Mouse (Mus musculus): Measurements from ENCODE around the gene Dynlt1a.
"Not testable (repeated sequence)": the region's sequence is repeated elsewhere in the genome, so short reads cannot be mapped to it uniquely, and the experiment has no call there.

Dynlt1a gene

DNA sequence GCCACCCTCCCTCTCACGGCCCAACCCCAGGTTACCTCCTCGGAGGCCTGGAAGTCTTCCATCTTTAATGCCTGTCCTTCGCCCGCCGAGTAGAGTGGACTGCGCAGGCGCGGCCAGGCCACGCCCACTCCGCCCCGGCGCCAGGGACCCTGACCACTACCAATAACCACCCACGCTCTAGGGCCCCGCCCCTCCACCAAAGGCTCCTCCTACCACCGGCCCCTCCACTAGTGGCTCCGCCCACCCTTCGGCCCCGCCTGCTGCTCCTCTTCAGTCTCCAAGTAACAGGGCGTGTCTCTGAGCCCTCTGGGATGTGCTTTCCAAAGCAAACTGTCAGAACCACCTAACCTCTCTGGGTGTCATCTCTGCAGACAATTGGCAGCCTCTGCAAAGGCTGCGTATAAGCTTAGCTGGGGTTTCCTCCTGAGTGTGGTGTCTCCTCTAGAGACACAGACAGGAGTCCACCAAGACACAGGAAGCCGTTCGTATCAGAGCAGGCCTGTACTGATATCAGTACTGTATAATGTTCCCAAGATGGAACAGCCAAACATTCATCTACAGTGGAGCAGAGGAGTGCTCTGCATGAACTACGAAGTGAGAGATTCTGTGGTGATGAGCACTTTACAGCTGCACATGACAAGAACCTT lies at the start of gene Dynlt1a:
Gene Dynlt1a, minus strand, starts transcription at position 162 of the 647 bp plus-strand sequence.
- DNase-seq = peak; percentile 96 to 98

DNA sequence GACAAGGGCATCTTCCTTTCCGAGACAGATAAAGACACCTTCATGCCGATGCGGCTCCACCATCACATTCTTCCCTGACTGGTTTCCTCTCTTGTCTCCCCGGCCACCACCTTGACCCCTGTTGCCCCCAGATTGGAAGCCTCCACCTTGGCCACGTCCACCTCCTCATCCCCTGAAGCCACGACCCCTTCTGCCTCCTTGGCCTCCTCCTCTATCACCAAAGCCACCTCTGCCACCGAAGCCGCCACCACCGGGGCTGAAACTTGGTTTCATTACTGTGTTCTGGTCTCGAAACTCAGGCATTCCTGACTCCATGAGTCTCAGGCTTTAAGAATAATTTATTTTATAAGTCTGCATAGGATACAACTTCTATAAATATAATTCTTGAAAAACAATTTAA lies 38.0 kb upstream of the Dynlt1a start:
- DNase-seq = peak; percentile 1 to 35

DNA sequence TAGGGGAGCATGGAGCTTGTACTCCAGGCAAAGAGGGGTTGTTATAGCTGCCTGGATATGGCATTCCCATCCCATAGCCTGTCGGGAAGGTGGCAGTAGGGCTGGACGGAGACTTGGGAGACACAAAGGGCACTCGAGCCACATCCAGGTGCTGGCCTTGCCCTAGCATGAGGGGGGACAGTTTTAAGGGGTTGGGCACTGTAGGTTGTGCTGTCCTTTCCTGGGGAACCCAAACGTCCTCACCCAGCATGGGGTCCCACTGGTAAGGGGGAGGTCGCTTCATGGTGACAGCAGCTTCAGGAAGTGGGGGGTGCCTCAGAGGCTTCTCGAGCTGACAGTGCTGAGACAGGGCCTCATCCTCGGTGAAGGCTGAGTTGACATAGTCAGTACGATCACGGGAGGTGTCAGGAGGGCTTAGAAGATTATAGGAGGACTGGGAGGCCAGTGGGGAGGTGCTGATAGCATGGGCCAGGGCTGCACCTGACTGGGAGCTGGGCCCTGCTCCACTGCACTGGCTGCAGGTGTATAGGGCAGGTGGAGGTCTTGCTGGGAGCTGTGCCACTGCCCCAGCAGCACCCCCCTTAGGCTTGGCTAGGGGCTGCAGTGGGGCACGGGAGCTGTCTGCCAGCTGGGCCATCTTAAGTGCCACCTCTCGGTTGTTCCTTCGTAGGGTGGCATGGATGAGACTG lies 25.4 kb upstream of the Dynlt1a start:
- DNase-seq = not testable (repeated sequence)

DNA sequence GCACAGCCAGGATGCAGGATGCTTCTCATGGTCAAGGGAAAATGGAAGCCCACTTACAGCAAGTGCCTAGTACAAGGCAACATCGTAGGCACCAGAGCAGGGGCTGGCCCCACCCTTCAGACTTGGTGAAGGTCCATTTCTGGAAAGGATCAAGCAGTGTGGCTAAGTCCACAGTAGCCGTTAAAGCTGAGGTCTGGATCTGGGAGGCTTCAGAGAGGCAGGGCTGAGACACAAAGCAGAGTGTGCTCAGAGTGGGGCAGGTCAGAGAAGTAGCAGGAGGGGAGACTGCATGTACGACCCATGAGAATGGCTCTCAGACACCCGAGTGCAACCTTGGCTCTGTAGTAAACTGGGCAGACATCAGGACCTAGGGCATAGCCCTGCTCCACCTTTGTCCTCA lies 11.7 kb upstream of the Dynlt1a start:
- not testable (repeated sequence) for DNase-seq

DNA sequence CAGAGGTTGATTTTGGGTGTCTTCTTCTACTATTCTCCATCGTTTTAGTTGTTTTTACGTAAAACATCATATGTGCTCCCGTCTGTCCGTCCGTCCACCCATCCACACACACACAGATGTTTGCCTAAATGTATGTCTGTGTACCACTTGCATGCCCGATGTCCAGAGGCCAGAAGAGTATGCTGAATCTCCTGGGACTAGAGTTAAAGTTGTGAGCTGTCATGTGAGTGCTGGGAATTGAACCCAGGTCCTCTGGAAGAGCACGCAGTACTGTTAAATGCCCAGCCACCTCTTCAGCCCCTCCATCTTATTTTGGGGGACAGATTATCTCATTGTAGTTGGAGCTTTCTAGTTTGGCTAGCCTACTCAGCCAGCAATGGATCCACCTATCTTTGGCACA lies 10.3 kb upstream of the Dynlt1a start:
- DNase-seq = peak in 1 of 2 experiments; percentile 31

DNA sequence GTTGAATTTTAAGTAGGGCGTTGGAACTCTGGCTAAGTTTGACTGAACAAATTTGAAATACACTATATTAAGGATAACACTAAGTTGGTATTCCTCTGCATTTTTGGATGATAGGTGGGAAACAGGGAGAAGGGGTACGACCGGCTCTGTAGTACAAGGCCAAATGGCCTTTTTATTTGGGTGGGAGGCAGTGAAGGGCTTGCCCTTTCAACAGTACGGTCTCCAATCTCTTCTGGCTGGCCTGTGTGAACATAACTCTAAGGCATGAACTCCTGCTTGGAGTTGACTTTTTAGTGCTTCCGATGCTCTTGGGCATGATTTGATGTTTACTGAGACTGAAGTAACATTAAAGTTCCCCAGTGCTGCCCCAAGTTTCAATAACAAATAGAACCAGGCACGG lies 8.2 kb upstream of the Dynlt1a start:
- not testable (repeated sequence) for DNase-seq

DNA sequence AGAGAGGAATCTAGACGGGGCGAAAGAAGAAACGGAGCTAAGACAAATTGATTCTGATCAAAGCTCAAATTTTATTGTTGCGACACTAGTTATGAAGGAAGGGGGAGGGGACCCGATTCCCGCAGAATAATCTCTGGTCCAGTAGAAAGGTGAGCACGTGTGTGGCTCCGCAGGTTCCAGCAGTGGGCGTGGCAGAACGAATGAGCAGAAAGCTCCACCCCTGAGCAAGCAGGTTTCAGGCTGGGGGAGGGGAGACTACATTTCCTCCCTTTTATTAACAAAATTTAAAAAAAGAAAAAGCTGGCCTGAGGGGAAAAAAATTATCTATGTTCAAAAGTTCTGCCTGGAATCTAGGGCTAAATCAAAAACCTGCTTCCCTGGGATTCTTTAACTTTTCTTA lies 7.7 kb upstream of the Dynlt1a start:
- DNase-seq = peak in 1 of 2 experiments; percentile 29

DNA sequence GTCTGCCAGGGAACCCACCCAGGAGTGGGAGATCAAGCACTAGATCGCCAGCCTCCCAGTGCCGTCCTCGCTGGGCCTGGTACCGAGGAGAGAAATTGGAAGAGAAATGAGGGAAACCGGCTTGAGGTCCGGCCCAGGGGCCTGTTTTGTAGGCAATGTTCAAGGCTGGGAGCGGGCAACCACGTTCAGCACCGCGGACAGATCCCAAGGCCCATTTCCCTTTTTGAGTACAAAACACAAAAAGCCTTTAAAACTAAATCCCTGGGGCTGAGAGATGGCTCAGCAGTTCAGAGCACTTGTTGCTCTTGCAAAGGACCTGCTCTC lies 4.4 kb upstream of the Dynlt1a start:
- DNase-seq = not testable (repeated sequence)

DNA sequence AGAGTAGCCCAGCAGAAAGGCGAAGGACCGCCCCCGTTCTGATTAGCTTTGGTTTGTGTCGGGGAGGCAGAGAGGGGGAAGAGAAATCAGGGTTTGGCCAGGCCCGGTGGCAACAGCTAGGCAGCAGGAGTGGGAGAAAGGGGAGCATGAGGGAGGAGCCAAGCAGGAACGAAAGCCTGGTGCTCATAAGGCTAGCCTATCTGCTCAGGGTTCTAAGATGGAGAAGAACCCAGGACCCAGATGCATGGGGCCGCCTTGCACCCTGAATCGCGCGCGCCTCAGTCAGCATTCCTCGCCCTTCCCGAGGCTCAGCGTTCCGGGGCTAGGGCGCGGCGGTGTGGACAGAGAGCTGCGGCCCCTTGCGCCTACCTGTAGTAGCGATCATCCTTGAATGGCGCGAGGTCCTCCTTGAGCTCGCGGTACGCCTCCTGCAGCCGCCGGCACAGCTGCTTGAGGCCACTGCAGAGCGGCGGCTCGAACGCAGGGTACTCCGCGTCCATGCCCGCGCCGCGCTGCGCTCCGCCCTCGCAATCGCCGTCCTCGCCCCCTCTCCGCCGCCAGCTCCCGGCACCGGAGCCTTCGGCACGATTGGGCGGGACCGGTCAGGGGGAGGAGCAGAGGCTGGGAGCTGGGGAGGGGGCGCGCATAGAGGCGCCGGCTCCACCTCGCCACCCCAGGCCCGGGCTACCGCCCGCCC lies 3.9 kb upstream of the Dynlt1a start:
- DNase-seq = not testable (repeated sequence)

DNA sequence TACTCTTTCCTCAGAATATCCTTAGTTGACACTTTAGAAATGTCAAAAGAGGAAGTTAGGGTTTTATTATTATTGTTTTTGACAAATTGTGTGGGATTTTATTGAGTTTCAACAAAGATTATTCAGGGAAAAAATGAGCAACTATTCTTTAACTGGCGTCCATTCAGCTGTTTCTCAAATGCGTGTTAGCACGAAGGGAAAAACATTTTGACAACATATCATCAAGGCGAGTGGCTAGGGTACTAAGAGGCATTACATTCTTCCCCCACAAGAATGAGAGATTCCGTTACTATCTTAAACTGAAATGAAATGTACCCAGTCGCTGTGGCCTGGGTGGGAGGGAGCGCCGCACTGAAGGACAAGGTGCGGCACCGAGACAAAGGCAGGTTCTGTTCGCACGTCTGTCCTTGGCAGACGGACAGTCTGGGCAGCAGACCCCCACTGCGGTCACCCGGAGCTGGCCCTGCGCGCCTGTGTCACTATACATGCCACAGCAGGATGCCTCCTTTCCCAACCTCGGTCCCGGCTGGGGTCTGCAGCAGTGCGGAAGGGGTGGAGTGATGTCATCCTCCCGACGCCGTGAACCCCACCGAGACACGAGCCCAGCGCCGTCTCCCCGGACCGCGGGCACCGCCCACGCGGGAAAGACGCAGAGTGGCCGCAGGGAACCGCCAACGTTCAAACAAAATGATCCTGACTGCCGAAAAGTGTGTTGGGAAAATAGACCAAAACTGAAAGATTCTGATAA lies 747 bp downstream of the Dynlt1a start:
- DNase-seq = peak; percentile 36 to 71

DNA sequence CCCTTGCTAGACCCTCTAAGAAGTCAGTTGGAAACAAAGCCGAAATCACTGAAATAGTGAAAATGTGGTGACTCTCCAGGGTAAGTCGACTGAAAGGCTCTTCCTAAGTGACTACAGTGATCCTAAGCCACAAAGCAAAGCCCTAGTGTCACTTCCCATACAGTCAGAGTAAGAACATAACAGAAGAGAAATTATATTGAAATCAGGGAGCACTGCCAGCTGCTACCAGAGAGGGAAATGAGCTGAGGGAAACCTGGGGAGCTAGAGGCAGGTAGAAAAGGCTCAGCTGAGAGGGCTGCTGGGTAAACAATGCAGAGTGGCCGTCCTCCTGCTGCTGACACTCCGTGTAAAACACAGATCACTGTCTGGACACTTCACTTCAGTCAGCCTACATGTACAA lies 1.6 kb downstream of the Dynlt1a start:
- not testable (repeated sequence) for DNase-seq

DNA sequence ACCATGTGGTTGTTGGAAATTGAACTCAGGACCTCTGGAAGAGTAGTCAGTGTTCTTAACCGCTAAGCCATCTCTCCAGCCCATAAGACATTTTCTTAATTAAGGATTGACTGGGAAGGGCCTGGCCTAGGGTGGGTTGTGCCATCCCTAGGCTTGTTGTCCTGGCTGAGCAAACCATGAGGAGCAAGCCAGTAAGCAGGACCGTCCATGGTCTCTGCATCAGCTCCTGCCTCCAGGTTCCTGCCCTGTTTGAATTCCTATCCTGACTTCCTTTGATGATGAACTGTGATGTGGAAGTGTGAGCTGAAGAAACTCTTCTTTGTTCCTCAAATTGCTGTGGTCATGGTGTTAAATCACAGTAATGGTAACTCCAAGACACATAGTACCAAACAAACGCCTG lies 2.8 kb downstream of the Dynlt1a start:
- DNase-seq = not testable (repeated sequence)

DNA sequence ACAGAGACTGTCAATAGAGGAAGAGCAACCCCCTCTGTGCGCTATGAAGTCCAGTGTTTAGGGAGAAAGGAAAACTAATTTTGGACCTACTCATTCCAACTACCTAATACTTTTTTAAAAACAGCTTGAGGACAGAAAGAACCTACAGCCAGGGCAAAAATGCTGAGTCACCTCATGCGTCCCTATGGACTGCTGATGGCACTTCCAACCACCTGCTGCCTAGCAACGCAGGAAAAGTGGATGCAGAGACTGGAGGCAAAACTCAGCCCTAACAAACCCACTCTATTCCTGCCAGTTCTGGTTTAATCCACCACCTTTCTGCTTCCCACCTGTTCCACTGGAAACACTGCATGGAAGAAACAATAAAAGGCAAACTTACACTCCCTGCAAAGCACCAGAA lies 4.5 kb downstream of the Dynlt1a start:
- peak in 1 of 2 experiments; percentile 51 for DNase-seq

DNA sequence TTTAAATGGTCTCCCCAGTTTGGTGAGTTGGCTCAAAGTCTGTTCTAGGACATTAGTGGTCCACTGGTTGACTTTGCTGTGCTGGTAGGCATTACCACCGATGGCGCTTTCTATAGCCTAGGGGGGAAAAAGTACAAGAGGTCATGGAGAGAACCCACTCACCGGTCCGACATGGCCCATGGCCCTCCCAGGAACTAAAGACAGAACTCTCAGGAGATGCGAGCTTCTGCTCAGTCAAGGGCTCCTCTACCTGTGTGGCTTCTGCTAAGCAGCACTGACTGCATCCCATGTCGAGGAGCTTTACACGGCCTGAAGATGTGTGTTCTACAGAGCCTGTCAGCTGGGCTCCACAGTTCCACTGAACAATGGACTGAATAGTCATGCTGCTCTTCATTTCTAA lies 5.6 kb downstream of the Dynlt1a start:
- DNase-seq = peak in 1 of 2 experiments; percentile 33

DNA sequence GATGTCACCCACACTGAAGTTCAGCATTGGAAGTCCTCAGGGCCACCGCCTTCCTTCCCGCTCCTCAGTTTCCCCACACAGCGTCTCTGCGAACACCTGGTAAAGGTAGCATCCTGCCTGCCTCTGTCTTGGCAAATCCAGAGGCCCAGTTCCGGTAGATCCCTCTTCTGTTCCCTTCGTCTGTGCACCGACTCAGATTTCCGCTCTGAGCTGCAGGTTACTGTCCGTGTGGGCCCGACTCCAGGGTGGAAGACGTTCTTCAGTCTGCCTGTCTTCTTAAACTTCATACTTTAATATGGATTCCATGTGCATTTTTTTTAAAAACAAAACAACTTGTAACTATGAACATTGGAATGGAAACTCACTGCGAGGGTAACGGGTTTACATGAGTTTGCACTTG lies 10.8 kb downstream of the Dynlt1a start:
- DNase-seq = not testable (repeated sequence)

DNA sequence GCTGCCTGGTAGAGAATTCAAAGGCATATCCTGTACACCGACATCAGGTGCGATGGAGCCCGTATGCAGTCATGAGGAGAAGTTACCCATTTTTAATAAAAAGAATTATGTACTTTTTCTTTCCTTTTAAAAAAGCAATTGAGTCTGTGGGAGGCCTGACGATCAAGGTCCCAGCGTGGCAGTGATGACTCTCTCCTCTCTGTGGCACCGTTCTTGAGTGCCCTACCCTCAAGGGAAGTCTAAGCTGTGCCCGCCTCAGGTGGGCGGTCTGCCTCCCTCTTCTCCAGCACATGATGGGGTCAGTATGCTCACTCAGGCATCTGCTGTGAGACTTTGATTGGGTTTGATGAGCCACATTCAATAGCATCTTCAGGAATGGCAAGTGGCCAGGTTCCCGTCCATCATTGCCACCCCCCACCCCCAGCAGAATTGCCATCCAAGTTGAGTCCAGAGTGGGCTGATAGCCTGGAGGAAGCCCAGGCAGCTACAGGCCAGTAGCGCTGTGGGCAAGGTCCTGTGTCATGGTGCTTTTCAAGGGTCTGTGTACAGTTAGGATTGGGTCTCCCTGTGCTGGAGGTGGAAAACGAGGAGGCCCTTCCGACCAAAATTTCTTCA lies 11.5 kb downstream of the Dynlt1a start:
- DNase-seq = peak in 1 of 2 experiments; percentile 30

DNA sequence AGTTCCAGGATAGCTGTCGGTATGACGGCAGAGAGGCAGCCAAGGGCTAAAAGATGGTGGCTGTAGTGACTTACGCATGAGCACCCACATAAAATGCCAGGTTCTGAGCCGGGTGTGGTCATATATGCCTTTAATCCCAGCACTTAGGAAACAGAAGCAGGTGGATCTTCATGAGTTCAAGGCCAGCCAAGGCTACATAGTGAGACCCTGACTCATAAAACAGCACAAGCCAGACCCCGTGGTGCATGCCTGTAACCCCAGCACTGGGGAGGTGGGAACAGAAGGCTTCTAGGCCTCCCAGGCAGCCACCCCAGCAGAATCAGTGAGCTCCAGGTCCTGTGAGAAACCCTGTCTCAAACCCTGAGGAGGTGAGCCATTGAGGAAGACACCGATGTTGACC lies 12.4 kb downstream of the Dynlt1a start:
- DNase-seq = not testable (repeated sequence)

DNA sequence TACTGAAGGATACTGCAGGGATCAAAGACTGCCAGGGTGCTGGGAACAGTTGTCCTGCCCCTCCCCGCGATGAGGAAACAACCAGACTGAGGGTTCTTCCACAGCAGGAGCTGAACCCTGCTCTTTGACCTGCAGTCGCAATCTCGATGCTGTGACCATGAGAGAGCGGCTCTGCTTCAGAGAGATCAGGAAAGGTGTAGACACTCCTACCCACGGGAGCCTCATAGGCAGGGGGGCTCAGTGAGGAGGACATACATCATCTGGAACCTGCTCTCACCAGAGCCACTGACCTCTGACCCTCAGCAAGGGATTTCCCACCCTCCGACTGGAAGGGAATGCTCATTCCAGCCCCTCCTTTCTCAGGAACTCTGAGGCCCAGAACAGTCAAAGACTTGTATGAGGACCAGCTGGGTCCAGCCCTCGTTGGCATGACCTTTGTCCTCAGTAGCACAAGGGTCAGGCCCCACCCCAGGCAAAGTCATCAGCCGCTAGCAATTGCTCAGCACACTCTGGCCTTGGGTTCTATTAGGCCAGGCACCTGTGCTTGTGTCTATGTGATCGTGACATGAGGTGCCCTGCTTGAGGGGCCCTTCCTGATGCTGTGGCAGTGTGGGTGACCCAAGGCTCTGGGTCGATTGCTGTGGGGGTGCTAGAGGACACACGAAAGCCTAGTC lies 17.0 kb downstream of the Dynlt1a start:
- peak in 1 of 2 experiments; percentile 36 for DNase-seq

DNA sequence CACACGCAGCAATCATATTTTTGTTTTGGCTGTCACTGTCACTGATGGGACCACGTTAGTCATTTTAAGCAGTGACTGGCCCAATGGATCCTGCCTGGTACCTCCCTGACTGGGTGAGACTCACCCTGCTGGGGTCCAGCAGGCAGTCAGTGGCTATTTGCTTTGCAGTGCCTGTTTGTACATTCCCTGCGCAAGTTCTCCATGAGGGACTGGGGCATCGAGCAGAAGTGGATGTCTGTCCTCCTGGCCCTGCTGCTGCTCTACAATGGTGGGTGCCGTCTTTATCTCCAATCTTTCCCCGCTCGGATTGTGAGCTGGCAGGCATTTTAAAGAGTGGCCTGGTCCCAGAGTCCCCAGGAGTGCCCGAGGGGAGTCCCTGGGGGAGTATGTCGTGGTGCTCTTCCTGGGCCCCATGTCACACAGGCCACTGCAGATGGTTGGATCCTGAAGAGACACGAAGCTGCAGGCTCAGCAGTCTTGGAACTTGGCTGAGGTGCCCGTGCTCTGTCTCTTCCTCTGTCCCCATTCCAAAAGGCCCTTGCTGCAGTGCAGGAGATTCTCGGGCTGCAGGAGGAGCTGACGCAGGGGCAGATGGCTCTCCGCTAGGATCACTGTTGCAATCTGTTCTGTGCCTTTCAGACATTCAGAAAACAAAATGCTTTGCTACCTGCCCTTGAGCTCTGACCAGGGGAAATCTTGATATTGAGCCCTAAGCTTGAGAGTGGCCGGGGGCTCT lies 20.1 kb downstream of the Dynlt1a start:
- not testable (repeated sequence) for DNase-seq

DNA sequence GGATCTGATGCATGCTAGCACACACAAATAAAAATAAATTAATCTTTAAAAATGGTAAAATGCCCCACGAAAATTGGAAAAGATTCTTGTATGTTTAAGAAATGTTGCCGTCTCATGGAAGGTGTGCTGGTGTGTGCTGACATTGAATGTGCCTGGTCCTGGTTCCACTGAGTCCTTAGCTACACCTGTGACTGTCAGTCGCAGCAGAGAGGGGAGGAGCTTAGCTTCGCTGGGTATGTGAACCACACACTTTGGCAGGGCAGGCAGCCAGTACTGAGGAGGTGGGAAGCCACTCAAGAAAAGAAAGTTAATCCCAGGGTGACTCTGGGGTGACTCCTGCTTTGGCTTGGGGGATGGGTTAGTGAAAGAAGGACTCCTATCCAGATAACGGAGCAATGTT lies 23.4 kb downstream of the Dynlt1a start:
- DNase-seq = not testable (repeated sequence)

DNA sequence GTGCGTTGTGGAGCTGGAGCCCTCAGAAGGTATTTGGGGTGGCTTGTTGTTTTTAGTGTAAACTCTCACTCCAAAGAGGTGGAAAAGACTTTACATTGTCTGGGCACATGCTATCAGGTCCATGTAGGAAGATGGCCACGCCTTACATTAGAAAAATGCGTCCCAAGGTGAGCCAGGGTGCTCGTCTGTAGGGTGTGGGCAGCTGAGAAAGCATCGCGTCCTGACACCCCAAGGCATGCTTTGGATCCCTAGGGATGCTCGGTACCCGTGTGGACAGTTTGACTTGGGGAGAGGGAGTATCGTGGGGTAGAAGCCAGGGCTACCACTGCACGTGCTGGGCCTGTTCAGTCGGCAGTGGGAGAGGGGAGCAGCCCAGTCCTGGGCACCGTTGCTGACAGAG lies 28.3 kb downstream of the Dynlt1a start:
- DNase-seq = not testable (repeated sequence)

Data from kidney, postnatal 25 days (tissue).